Mouse (Mus musculus) ES-E14 (cell line): ENCODE results near the gene Gm8947. TPM values are rescaled to one million over a fixed set of nuclear protein-coding genes. Genes with fewer than 3 reads are reported as not detected.

Source experiments
- DNase-seq: peaks from one replicate; pipeline ENCODE4 v3.0.0-alpha.2; 2013; ENCODE audit warnings: low read depth, low spot score
- H3K27ac ChIP-seq: 2 replicates; pipeline ENCODE4 v1.5.1; 2012; ENCODE audit warnings: low read depth, mild to moderate bottlenecking, low read length, moderate library complexity, mixed read lengths; ENCODE audit not compliant: poor library complexity, insufficient read depth, severe bottlenecking
- H3K36me3 ChIP-seq: 2 replicates; pipeline ENCODE4 v1.6.1; 2012; ENCODE audit warnings: mild to moderate bottlenecking, low read length, moderate library complexity, mixed read lengths; ENCODE audit not compliant: control insufficient read depth, poor library complexity, insufficient read depth, severe bottlenecking
- H3K4me1 ChIP-seq, 2 experiments: fragments of 150-350 bp in 1 of 2; sonication (generic) in 1 of 2; 2 replicates each; pipeline ENCODE4 v1.6.1; 2012; ENCODE audit warnings: low read length in 2 of 2, mild to moderate bottlenecking in 1 of 2, mixed read lengths in 1 of 2; ENCODE audit not compliant: control insufficient read depth in 2 of 2, insufficient read depth in 2 of 2, poor library complexity in 1 of 2
- H3K4me3 ChIP-seq, 2 experiments: fragments of 150-350 bp in 1 of 2; sonication (generic) in 1 of 2; 2 replicates each; pipeline ENCODE4 v1.5.1; 2012; ENCODE audit warnings: low read length in 2 of 2, low read depth in 1 of 2, mild to moderate bottlenecking in 1 of 2, mixed read lengths in 1 of 2; ENCODE audit not compliant: insufficient read depth in 1 of 2, poor library complexity in 1 of 2, severe bottlenecking in 1 of 2
- H3K9ac ChIP-seq: 2 replicates; pipeline ENCODE4 v1.6.1; 2012; ENCODE audit warnings: low read depth, mild to moderate bottlenecking, low read length, mixed read lengths; ENCODE audit not compliant: poor library complexity, insufficient read depth, severe bottlenecking
- H3K9me3 ChIP-seq: fragments of 150-350 bp; sonication (generic); 2 replicates; pipeline ENCODE4 v1.6.1; 2012; ENCODE audit warnings: low read depth, mild to moderate bottlenecking, low read length; ENCODE audit not compliant: control insufficient read depth, insufficient read depth
- CHD2 ChIP-seq: IDR thresholded peaks from 2 replicates; pipeline ENCODE4 v1.6.1; 2014; ENCODE audit warnings: mild to moderate bottlenecking, low read depth, low read length, inconsistent platforms
- HCFC1 ChIP-seq: IDR thresholded peaks from 2 replicates; pipeline ENCODE4 v1.6.1; 2012; ENCODE audit warnings: low read length, inconsistent platforms, borderline replicate concordance; ENCODE audit not compliant: insufficient read depth
- MAFK ChIP-seq: IDR thresholded peaks from 2 replicates; pipeline ENCODE4 v1.6.1; 2014; ENCODE audit warnings: mild to moderate bottlenecking, low read depth, low read length, inconsistent platforms; ENCODE audit not compliant: insufficient read depth
- ZC3H11A ChIP-seq: IDR thresholded peaks from 2 replicates; pipeline ENCODE4 v1.6.1; 2012; ENCODE audit warnings: low read depth, mild to moderate bottlenecking, inconsistent platforms, low read length, borderline replicate concordance
- ZNF384 ChIP-seq: IDR thresholded peaks from 2 replicates; pipeline ENCODE4 v1.6.1; 2012; ENCODE audit warnings: low read depth, low read length, inconsistent platforms
- in situ Hi-C, 2 experiments: fragments of 600-800 bp; cut with MboI; formaldehyde crosslinking; loops; one replicate each; pipeline ENCODE4 v1.15.1; 2025; ENCODE audit warnings: low sequenced_read_pairs in 2 of 2, inconsistent platforms in 1 of 2; ENCODE audit not compliant: unreplicated experiment in 2 of 2
- total RNA-seq: library from RNA; depleted of rRNA; stranded (reverse); fragments of 300-350 nt; gene quantifications from 2 replicates; pipeline ENCODE4 v1.2.3, GENCODE M21; 2012

Gene Gm8947
- total RNA-seq, 1 experiment, result 0.49 TPM

- Histone ChIP-seq H3K4me3 (no peak overlapping the region), H3K36me3 (no peaks in the 10 kb centered on the region), H3K9me3 (no peaks in the 10 kb centered on the region), H3K4me1 (peaks cover 0 to 1% of the 10 kb centered on the region in 2 experiments; a peak in 1 of 4 replicates), H3K27ac (no peak overlapping the region), H3K9ac (no peak overlapping the region)
- in situ Hi-C loops, result no loop called here
- TF ChIP-seq ZC3H11A, result no peak
- TF ChIP-seq CHD2, result no peak
- TF ChIP-seq ZNF384, result no peak
- no peak for TF ChIP-seq HCFC1
- TF ChIP-seq MAFK, result no peak
- DNase-seq, result no peak
These were observed 23.8 kb downstream of the Gm8947 start for GRCm38 (mm10) chr1:151215985-151216384.

GRCm38 (mm10) chr1:151216417-151216816 lies 24.2 kb downstream of the Gm8947 start:
- in situ Hi-C loops, result no loop called here
- Histone ChIP-seq H3K4me3 (no peak overlapping the region), H3K9ac (no peak overlapping the region), H3K36me3 (no peaks in the 10 kb centered on the region), H3K9me3 (no peaks in the 10 kb centered on the region), H3K27ac (no peak overlapping the region), H3K4me1 (peaks cover 0 to 1% of the 10 kb centered on the region in 2 experiments; a peak in 1 of 4 replicates)
- no peak for DNase-seq
- no peak for TF ChIP-seq ZC3H11A
- no peak for TF ChIP-seq HCFC1
- TF ChIP-seq MAFK, result no peak
- TF ChIP-seq ZNF384, result no peak
- no peak for TF ChIP-seq CHD2

DNA sequence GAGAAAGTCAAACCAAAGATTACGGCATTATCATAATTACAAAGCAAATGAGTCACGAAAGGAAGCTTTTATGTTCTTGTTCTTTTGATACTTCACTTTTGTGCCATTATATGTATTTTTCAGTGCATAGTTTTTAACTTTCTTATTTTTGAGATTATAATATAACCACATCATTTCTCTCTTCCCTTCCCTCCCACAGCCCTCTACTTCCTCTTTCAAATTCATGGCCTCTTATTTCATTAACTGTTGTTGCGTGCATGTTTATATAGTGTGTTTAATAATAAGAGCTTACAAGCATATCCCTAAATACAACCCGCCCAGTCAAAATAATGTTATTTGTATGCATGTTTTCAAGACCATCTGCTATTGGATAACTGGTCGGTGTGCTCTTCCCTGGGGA lies 26.9 kb downstream of the Gm8947 start:
- in situ Hi-C loops, result no loop called here
- no peak overlapping the region for H3K4me3 ChIP-seq
- H3K9ac ChIP-seq, result no peak overlapping the region
- H3K4me1 ChIP-seq, result peaks cover 1% of the 10 kb centered on the region in 2 experiments; a peak in 1 of 4 replicates
- no peak for TF ChIP-seq HCFC1
- TF ChIP-seq CHD2, result no peak
- no peak for TF ChIP-seq MAFK
- no peak for TF ChIP-seq ZC3H11A
- TF ChIP-seq ZNF384, result no peak
- no peaks in the 10 kb centered on the region for H3K36me3 ChIP-seq
- H3K27ac ChIP-seq, result no peak overlapping the region
- H3K9me3 ChIP-seq, result no peaks in the 10 kb centered on the region
- DNase-seq, result no peak

DNA sequence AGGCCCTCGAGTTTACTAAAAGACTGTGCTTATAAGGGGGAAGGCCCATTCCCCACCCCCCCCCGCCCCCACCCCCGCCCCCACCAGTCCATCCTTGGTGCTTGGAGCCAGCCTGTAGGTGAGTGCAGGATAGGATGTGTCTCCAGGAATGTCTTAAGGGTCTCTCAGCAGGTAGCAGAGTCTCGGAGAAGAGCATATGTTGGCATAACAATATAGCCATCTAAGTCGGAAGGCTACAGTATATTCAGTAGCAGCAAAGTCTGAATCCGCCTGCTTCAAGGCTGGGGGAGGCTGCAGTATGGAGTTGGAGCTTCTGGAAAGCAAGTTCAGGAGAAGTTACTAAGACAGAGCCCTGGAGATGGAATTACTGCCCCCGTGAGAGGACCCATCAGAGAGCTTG lies 27.9 kb downstream of the Gm8947 start:
- no peaks in the 10 kb centered on the region for H3K9me3 ChIP-seq
- peaks cover 1% of the 10 kb centered on the region in 2 experiments; a peak in 1 of 4 replicates for H3K4me1 ChIP-seq
- peak; percentile 39 for DNase-seq
- in situ Hi-C loops, result no loop called here
- H3K4me3 ChIP-seq, result no peak overlapping the region
- TF ChIP-seq ZNF384 (no peak), ZC3H11A (no peak), MAFK (no peak), HCFC1 (no peak), CHD2 (no peak)
- no peaks in the 10 kb centered on the region for H3K36me3 ChIP-seq
- H3K9ac ChIP-seq, result no peak overlapping the region
- H3K27ac ChIP-seq, result no peak overlapping the region

- Histone ChIP-seq H3K9ac (no peak overlapping the region), H3K27ac (no peak overlapping the region), H3K4me3 (no peak overlapping the region), H3K9me3 (no peaks in the 10 kb centered on the region), H3K36me3 (no peaks in the 10 kb centered on the region), H3K4me1 (peaks cover 1% of the 10 kb centered on the region in 2 experiments; a peak in 1 of 4 replicates)
- no peak for DNase-seq
- in situ Hi-C loops, result no loop called here
- TF ChIP-seq ZNF384, result no peak
- TF ChIP-seq CHD2, result no peak
- TF ChIP-seq MAFK, result no peak
- TF ChIP-seq ZC3H11A, result no peak
- TF ChIP-seq HCFC1, result no peak
These were observed 30.5 kb downstream of the Gm8947 start for GRCm38 (mm10) chr1:151222561-151223267.
